Mouse (Mus musculus): Measurements from ENCODE around the gene Mkrn2.

GRCm38 (mm10) chr6:115595667-115596066, 6.0 kb upstream of the Mkrn2 start:
- TF ChIP-seq POLR2A (IDR thresholded peaks at IDR 0.05; ENCODE audit: low read depth, low read length), result no peak
- no peak for TF ChIP-seq CTCF (IDR thresholded peaks at IDR 0.05; ENCODE audit: extremely low read depth, insufficient read depth, insufficient read length, insufficient replicate concordance)

Measured in spleen, adult 2 months (tissue).